Mouse (Mus musculus) urinary bladder, adult 2 months (tissue): ENCODE data around the gene Creb3l1. TPM values are rescaled to one million over a fixed set of nuclear protein-coding genes. Genes with fewer than 3 reads are reported as not detected.

Experiments used
- DNase-seq: peaks from one replicate; pipeline ENCODE4 v3.0.0; 2022; ENCODE audit warnings: low spot score
- polyA plus RNA-seq: library from polyadenylated mRNA; depleted of rRNA; stranded (reverse); fragments of >200 nt; gene quantifications from 2 replicates; pipeline ENCODE4 v1.2.3, GENCODE M21; 2012

Gene Creb3l1
- polyA plus RNA-seq, 1 experiment, result 4.9 TPM

- peak; percentile 99 for DNase-seq
Observed at GRCm38 (mm10) chr2:91963443-91963932, 60.8 kb downstream of the Creb3l1 start.

GRCm38 (mm10) chr2:91962864-91963401 is 61.4 kb downstream of the Creb3l1 start:
- DNase-seq, result no peak

GRCm38 (mm10) chr2:91961901-91962761 is 62.2 kb downstream of the Creb3l1 start:
- DNase-seq, result no peak

GRCm38 (mm10) chr2:91960459-91960858 is 63.8 kb downstream of the Creb3l1 start:
- DNase-seq, result no peak

- no peak for DNase-seq
Observed at GRCm38 (mm10) chr2:91959544-91960410, 64.5 kb downstream of the Creb3l1 start.

- DNase-seq, result no peak
Observed at GRCm38 (mm10) chr2:91958701-91959457, 65.4 kb downstream of the Creb3l1 start.

GRCm38 (mm10) chr2:91958049-91958448 is 66.3 kb downstream of the Creb3l1 start:
- DNase-seq, result no peak

GRCm38 (mm10) chr2:91957096-91957495 is 67.2 kb downstream of the Creb3l1 start:
- no peak for DNase-seq

- no peak for DNase-seq
Observed at GRCm38 (mm10) chr2:91955875-91956274, 68.4 kb downstream of the Creb3l1 start.

GRCm38 (mm10) chr2:91955121-91955591 is 69.1 kb downstream of the Creb3l1 start:
- DNase-seq, result no peak

- no peak for DNase-seq
Observed at GRCm38 (mm10) chr2:91953825-91954224, 70.5 kb downstream of the Creb3l1 start.

- no peak for DNase-seq
Observed at GRCm38 (mm10) chr2:91950275-91951085, 73.8 kb downstream of the Creb3l1 start.

- no peak for DNase-seq
Observed at GRCm38 (mm10) chr2:91949411-91950274, 74.7 kb downstream of the Creb3l1 start.

GRCm38 (mm10) chr2:91948792-91949241 is 75.5 kb downstream of the Creb3l1 start:
- DNase-seq, result no peak

GRCm38 (mm10) chr2:91948151-91948509 is 76.2 kb downstream of the Creb3l1 start:
- DNase-seq, result no peak

- DNase-seq, result no peak
Observed at GRCm38 (mm10) chr2:91947397-91948150, 76.7 kb downstream of the Creb3l1 start.

GRCm38 (mm10) chr2:91946836-91947235 is 77.5 kb downstream of the Creb3l1 start:
- no peak for DNase-seq

GRCm38 (mm10) chr2:91945483-91945882 is 78.8 kb downstream of the Creb3l1 start, which contains the start of gene Gm9821:
Gene Gm9821 (plus strand): TSS chr2:91945703.
- no peak for DNase-seq
